Mouse (Mus musculus) kidney, postnatal 0 days (tissue): ENCODE data around the gene Dmgdh. TPM values are rescaled to one million over a fixed set of nuclear protein-coding genes. Genes with fewer than 3 reads are reported as not detected.

ENCODE experiments used
- ATAC-seq: fragments of 200-750 bp; cut with Nextera tagmentation; replicated peaks from 2 replicates; pipeline ENCODE4 v1.8.0; 2017; ENCODE audit warnings: low read depth, moderate number of reproducible peaks, moderate TSS enrichment, moderate library complexity; ENCODE audit not compliant: low FRiP score
- DNase-seq: peaks from one replicate; pipeline ENCODE4 v3.0.0-alpha.2; 2016; ENCODE audit warnings: low spot score
- H3K27ac ChIP-seq: fragments of 300-500 bp; sonication (generic); 2 replicates; pipeline ENCODE4 v1.5.1; 2014; ENCODE audit warnings: mild to moderate bottlenecking
- H3K27me3 ChIP-seq: fragments of 300-500 bp; sonication (generic); 2 replicates; pipeline ENCODE4 v1.6.1; 2014; ENCODE audit warnings: low read length, mixed read lengths; ENCODE audit not compliant: insufficient read depth
- H3K36me3 ChIP-seq: fragments of 300-500 bp; sonication (generic); 2 replicates; pipeline ENCODE4 v1.6.1; 2014; ENCODE audit warnings: low read length, mixed read lengths; ENCODE audit not compliant: insufficient read depth
- H3K4me1 ChIP-seq: fragments of 300-500 bp; sonication (generic); replicated peaks from 2 replicates; pipeline ENCODE4 v1.6.1; 2014; ENCODE audit warnings: antibody characterized with exemption, low read length, mixed read lengths; ENCODE audit not compliant: insufficient read depth
- H3K4me2 ChIP-seq: fragments of 300-500 bp; sonication (generic); 2 replicates; pipeline ENCODE4 v1.6.1; 2014; ENCODE audit warnings: mild to moderate bottlenecking, low read length, moderate library complexity, mixed read lengths
- H3K4me3 ChIP-seq: fragments of 300-500 bp; sonication (generic); replicated peaks from 2 replicates; pipeline ENCODE4 v1.5.1; 2014; ENCODE audit warnings: low read depth, low read length
- H3K9ac ChIP-seq: fragments of 300-500 bp; sonication (generic); 2 replicates; pipeline ENCODE4 v1.6.1; 2014; ENCODE audit warnings: low read depth, low read length
- H3K9me3 ChIP-seq: fragments of 300-500 bp; sonication (generic); replicated peaks from 2 replicates; pipeline ENCODE4 v1.6.1; 2016; ENCODE audit warnings: low read length, inconsistent platforms, mixed read lengths
- CTCF ChIP-seq: IDR thresholded peaks from 2 replicates; pipeline ENCODE4 v1.5.1; 2016; ENCODE audit warnings: antibody characterized with exemption, low read depth, mild to moderate bottlenecking, moderate library complexity
- whole genome bisulfite sequencing: fragments of 180-500 bp; shearing (Covaris S2); extraction: QIAGEN DNeasy Blood & Tissue Kit; methylation state at CpG from one replicate; pipeline ENCODE4 v1.1.7; 2014; 5-methylcytosine and 5-hydroxymethylcytosine counted together
- polyA plus RNA-seq: library from polyadenylated mRNA; unstranded; fragments of >200 nt; fragmentation: Nextera tagmentation; extraction: Ambion mirVana; gene quantifications from 2 replicates; pipeline ENCODE4 v1.2.1, GENCODE M21; 2015

Gene Dmgdh
- polyA plus RNA-seq, 1 experiment from 2014 or later: 5.9 TPM

DNA sequence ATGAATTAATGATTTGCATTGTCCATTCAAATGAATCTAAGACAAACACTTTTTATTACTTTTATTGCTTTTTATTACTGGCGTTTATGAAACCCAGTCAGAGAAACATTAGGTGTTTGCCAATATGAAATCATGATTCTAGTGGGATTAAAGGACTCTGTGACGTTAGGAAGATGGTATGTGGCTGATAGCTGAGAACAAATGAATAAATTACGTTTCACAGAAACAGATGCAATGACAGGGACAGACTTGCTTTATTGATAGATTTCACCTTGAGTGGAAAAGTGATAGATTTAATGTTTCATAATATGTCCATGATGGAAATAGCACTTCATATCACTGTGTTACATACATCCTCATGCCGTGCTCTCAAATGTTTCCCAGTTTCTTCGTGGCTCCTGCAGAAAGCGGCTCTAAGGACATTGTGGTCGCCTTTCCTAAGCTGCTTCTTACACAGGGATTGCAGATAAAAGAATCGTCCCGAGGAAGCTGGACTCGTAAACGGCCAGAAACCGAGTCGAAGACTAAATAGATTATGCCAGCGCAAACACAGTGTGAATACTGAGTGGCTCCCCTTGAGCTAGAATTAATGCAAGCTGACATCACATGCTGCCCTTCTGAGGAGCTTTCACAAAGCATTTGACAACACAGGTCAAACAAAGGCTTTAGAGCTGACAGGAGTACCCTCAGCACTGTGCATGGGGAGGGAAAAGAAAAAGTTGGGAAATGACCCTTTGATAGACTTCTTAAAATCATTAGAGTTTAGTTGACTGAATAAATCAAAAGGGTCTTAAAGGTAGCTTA is 78.6 kb downstream of the Dmgdh start:
- ATAC-seq (no peak), DNase-seq (no peak)
- H3K9ac ChIP-seq: no peak overlapping the region
- no peaks in the 10 kb centered on the region for H3K27me3 ChIP-seq
- no peak overlapping the region for H3K27ac ChIP-seq
- H3K4me2 ChIP-seq: no peak overlapping the region
- TF ChIP-seq CTCF: no peak
- H3K36me3 ChIP-seq: no peaks in the 10 kb centered on the region
- no peaks in the 10 kb centered on the region for H3K9me3 ChIP-seq
- no peaks in the 10 kb centered on the region for H3K4me1 ChIP-seq
- no peak overlapping the region for H3K4me3 ChIP-seq
- 85% methylated on average over 14 of the region's 14 CpGs for WGBS

DNA sequence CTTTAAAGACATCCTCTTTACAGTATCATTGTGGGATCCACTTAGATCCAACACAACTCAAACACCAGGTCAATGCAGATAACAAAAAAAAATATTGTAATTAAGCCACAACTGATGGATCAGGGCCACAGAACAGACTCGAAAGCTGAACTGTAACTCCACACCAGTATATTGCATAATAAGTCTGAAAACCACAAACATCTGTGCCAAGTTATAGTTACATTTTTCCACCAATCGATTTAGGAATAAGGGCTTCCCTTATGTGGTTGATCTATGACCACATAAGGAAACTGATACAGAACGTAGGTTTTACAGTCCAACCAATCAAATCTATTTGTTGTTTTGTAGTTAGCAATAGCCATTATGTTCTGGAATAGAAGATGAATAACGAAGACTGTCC is 80.9 kb downstream of the Dmgdh start:
- Histone ChIP-seq H3K4me2 (no peak overlapping the region), H3K4me1 (no peaks in the 10 kb centered on the region), H3K27ac (no peak overlapping the region), H3K27me3 (no peaks in the 10 kb centered on the region), H3K36me3 (no peaks in the 10 kb centered on the region), H3K9ac (no peak overlapping the region), H3K9me3 (no peaks in the 10 kb centered on the region), H3K4me3 (no peak overlapping the region)
- no peak for DNase-seq
- 90% methylated on average over 4 of the region's 4 CpGs for WGBS
- no peak for ATAC-seq
- TF ChIP-seq CTCF: no peak

DNA sequence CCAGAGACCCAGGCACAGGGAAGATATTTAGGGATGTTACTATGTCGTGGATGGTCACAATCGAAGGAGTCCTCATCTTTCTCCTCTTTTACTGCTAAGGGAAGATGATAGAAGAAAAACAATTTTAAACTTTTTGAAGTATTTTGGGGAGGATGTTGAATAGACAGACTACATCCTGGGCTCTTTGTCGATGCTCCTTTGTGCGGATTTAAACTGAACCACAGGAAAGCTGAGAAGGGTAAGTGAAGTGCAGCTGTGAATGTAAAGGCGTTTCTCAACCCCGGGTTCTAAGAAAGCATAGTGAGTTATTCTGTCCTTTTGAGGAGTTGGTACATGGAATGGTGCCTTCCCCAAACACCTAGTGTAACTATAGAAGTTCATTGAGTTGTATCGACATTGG is 82.4 kb downstream of the Dmgdh start:
- no peaks in the 10 kb centered on the region for H3K4me1 ChIP-seq
- no peak overlapping the region for H3K27ac ChIP-seq
- WGBS: 89% methylated on average over 7 of the region's 7 CpGs
- ATAC-seq (no peak), DNase-seq (no peak)
- H3K9me3 ChIP-seq: no peaks in the 10 kb centered on the region
- no peak for TF ChIP-seq CTCF
- H3K36me3 ChIP-seq: no peaks in the 10 kb centered on the region
- H3K4me3 ChIP-seq: no peak overlapping the region
- H3K4me2 ChIP-seq: no peak overlapping the region
- no peak overlapping the region for H3K9ac ChIP-seq
- no peaks in the 10 kb centered on the region for H3K27me3 ChIP-seq

DNA sequence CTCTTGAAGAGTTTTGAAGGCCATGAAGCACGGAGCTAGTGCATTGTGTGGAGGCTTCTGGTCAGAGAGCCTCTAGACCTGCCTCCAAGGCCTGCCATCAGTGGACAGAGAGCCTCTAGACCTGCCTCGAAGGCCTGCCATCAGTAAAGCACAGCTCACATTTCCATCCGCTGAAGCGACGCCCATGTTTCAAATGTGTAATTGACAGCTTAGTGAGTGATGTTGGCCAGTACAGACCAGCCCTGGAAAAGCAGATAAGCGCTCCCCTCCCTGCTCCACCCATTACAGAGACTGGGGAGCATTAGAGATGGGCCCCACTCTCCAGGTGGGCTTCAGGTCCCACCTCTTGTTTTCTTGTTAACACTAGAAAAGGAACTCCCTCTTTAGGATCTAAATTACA is 83.3 kb downstream of the Dmgdh start:
- no peak overlapping the region for H3K4me3 ChIP-seq
- H3K9ac ChIP-seq: no peak overlapping the region
- no peaks in the 10 kb centered on the region for H3K4me1 ChIP-seq
- DNase-seq: no peak
- H3K27me3 ChIP-seq: no peaks in the 10 kb centered on the region
- no peak for ATAC-seq
- no peak for TF ChIP-seq CTCF
- H3K27ac ChIP-seq: no peak overlapping the region
- H3K4me2 ChIP-seq: no peak overlapping the region
- no peaks in the 10 kb centered on the region for H3K36me3 ChIP-seq
- 83% methylated on average over 6 of the region's 6 CpGs for WGBS
- no peaks in the 10 kb centered on the region for H3K9me3 ChIP-seq

- H3K4me3 ChIP-seq: no peak overlapping the region
- no peak overlapping the region for H3K9ac ChIP-seq
- no peak overlapping the region for H3K4me2 ChIP-seq
- no peaks in the 10 kb centered on the region for H3K9me3 ChIP-seq
- 38% methylated on average over 14 of the region's 14 CpGs for WGBS
- ATAC-seq: no peak
- H3K27me3 ChIP-seq: no peaks in the 10 kb centered on the region
- peak; percentile 15 for DNase-seq
- no peaks in the 10 kb centered on the region for H3K4me1 ChIP-seq
- no peak overlapping the region for H3K27ac ChIP-seq
- no peak for TF ChIP-seq CTCF
- H3K36me3 ChIP-seq: no peaks in the 10 kb centered on the region
Measured at GRCm38 (mm10) chr13:93758149-93758898, 84.1 kb downstream of the Dmgdh start.

DNA sequence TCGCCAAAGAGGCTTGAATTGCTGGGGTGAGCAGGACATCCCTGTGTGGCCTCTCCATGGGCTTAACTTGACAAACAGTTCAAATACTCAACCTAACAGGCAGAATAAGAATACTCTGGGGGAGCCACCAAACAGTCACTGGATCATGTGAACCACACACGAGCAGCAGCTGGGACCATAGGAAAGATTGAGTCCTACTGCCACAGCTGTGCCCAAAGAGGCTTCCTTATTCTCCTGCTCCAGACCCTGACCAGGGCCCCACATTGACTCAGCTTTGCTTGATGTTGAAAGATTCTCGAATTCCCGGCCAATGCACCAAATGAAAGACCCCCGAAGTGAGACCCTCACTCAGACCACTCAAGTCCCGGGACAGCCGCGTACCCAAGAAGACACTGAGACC is 87.6 kb downstream of the Dmgdh start:
- no peak overlapping the region for H3K9ac ChIP-seq
- no peaks in the 10 kb centered on the region for H3K36me3 ChIP-seq
- H3K4me2 ChIP-seq: no peak overlapping the region
- no peak overlapping the region for H3K4me3 ChIP-seq
- no peak overlapping the region for H3K27ac ChIP-seq
- no peak for TF ChIP-seq CTCF
- no peaks in the 10 kb centered on the region for H3K4me1 ChIP-seq
- H3K9me3 ChIP-seq: no peaks in the 10 kb centered on the region
- 94% methylated on average over 8 of the region's 8 CpGs for WGBS
- no peaks in the 10 kb centered on the region for H3K27me3 ChIP-seq
- DNase-seq (no peak), ATAC-seq (no peak)
